Mouse (Mus musculus): Measurements from ENCODE around the gene Gja1. TPM values are rescaled to one million over a fixed set of nuclear protein-coding genes. Genes with fewer than 3 reads are reported as not detected.

Gene Gja1
- polyA plus RNA-seq, 1 experiment from 2014 or later: 82.5 TPM

DNA sequence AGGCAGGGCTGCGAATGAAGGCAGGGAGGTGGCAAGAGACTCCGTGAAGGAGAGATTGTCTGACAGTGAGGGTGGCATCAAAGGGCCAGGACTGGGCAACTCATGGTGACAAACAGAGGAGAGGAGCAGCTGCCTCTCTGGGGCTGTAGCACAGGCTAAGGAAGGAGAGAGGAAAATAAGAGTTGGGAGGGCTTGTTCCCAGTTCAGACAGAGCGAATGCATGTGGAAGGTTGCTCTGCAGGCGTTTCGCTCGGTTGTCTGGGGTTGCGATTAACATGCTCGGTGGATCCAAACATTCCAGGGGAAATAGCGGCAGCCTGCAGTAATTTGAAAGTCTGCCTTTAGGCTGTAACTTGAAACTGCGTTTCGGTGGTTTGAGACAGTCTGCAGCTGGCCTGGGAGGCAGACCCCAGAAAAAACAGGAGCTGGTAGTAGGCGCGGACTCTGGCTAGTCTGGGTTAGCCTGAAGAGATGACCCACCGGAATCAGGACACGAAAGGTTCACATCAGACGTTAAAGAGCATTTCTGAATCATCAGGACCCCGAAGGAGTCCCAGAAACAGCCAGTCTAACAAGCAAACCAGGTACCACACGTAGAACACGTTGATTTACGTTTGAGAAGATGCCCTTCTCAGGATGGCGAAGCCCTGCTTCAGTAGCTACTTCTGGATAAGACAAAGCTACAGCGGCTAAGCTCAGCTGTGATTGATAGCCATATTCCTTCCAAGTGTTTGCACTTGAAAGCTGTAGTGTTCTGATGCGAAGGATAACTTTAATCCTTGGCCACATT lies 54.7 kb downstream of the Gja1 start:
- 19% methylated on average over 23 of the region's 23 CpGs for WGBS
- no peak overlapping the region for H3K27ac ChIP-seq (ENCODE audit: low read length)
- no peaks in the 10 kb centered on the region for H3K36me3 ChIP-seq (ENCODE audit: control insufficient read depth, insufficient read depth)
- H3K4me1 ChIP-seq (replicated peaks; ENCODE audit: control insufficient read depth, insufficient read depth, low read length): peaks cover 8% of the 10 kb centered on the region
- H3K27me3 ChIP-seq (replicated peaks; ENCODE audit: control insufficient read depth, insufficient read depth, low read length): no peaks in the 10 kb centered on the region
- peak overlapping the region; percentile 30 for H3K9ac ChIP-seq (replicated peaks; ENCODE audit: low read depth, low read length)
- H3K4me2 ChIP-seq (ENCODE audit: low read length): peak overlapping the region; percentile 41
- peak; percentile 77 for ATAC-seq
- H3K4me3 ChIP-seq (replicated peaks; ENCODE audit: low read length): peak overlapping the region; percentile 28
- no peaks in the 10 kb centered on the region for H3K9me3 ChIP-seq (ENCODE audit: control insufficient read depth, low read length)

- no peak overlapping the region for H3K4me3 ChIP-seq (replicated peaks; ENCODE audit: low read length)
Measured at GRCm38 (mm10) chr10:56432390-56432709, 55.2 kb downstream of the Gja1 start.

GRCm38 (mm10) chr10:56437290-56437689 lies 60.2 kb downstream of the Gja1 start:
- H3K4me2 ChIP-seq (ENCODE audit: low read length): no peak overlapping the region
- WGBS: 86% methylated on average over 11 of the region's 11 CpGs
- no peak for ATAC-seq
- H3K27ac ChIP-seq (ENCODE audit: low read length): no peak overlapping the region
- H3K9ac ChIP-seq (replicated peaks; ENCODE audit: low read depth, low read length): no peak overlapping the region
- no peaks in the 10 kb centered on the region for H3K27me3 ChIP-seq (replicated peaks; ENCODE audit: control insufficient read depth, insufficient read depth, low read length)
- no peaks in the 10 kb centered on the region for H3K9me3 ChIP-seq (ENCODE audit: control insufficient read depth, low read length)
- H3K4me1 ChIP-seq (replicated peaks; ENCODE audit: control insufficient read depth, insufficient read depth, low read length): no peaks in the 10 kb centered on the region
- H3K36me3 ChIP-seq (ENCODE audit: control insufficient read depth, insufficient read depth): no peaks in the 10 kb centered on the region
- H3K4me3 ChIP-seq (replicated peaks; ENCODE audit: low read length): no peak overlapping the region

More at GRCm38 (mm10) chr10:56432390-56432709, 55.2 kb downstream of the Gja1 start:
- Histone ChIP-seq H3K27me3 (replicated peaks; ENCODE audit: control insufficient read depth, insufficient read depth, low read length) (no peaks in the 10 kb centered on the region), H3K9ac (replicated peaks; ENCODE audit: low read depth, low read length) (no peak overlapping the region), H3K27ac (ENCODE audit: low read length) (no peak overlapping the region), H3K9me3 (ENCODE audit: control insufficient read depth, low read length) (no peaks in the 10 kb centered on the region), H3K4me2 (ENCODE audit: low read length) (no peak overlapping the region), H3K4me1 (replicated peaks; ENCODE audit: control insufficient read depth, insufficient read depth, low read length) (peaks cover 8% of the 10 kb centered on the region), H3K36me3 (ENCODE audit: control insufficient read depth, insufficient read depth) (no peaks in the 10 kb centered on the region)
- ATAC-seq: no peak
- WGBS: 77% methylated on average over 6 of the region's 6 CpGs

DNA sequence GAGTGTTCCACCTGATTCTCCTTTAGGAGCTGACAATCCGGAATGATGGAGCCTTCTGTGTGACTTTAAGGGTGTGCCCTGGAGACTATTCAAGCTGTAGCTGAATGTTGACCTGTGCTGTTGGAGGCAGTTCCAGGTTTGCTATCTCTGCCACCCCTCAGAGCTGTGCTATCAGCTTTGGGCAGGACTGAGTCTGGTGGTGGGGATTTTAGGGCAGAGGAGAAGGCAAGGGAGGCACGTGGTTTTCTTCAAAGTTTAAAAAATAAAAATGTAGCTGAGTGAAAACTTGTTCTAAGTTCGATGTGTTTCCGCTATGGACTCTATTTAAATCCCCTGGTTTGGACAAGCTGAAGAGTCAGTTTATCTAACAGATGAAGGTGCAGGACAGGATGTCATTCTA lies 62.5 kb downstream of the Gja1 start:
- no peaks in the 10 kb centered on the region for H3K27me3 ChIP-seq (replicated peaks; ENCODE audit: control insufficient read depth, insufficient read depth, low read length)
- H3K9me3 ChIP-seq (ENCODE audit: control insufficient read depth, low read length): no peaks in the 10 kb centered on the region
- no peak overlapping the region for H3K27ac ChIP-seq (ENCODE audit: low read length)
- H3K4me2 ChIP-seq (ENCODE audit: low read length): no peak overlapping the region
- WGBS: 82% methylated on average over 4 of the region's 4 CpGs
- H3K4me3 ChIP-seq (replicated peaks; ENCODE audit: low read length): no peak overlapping the region
- ATAC-seq: no peak
- H3K36me3 ChIP-seq (ENCODE audit: control insufficient read depth, insufficient read depth): no peaks in the 10 kb centered on the region
- H3K9ac ChIP-seq (replicated peaks; ENCODE audit: low read depth, low read length): no peak overlapping the region
- H3K4me1 ChIP-seq (replicated peaks; ENCODE audit: control insufficient read depth, insufficient read depth, low read length): no peaks in the 10 kb centered on the region

DNA sequence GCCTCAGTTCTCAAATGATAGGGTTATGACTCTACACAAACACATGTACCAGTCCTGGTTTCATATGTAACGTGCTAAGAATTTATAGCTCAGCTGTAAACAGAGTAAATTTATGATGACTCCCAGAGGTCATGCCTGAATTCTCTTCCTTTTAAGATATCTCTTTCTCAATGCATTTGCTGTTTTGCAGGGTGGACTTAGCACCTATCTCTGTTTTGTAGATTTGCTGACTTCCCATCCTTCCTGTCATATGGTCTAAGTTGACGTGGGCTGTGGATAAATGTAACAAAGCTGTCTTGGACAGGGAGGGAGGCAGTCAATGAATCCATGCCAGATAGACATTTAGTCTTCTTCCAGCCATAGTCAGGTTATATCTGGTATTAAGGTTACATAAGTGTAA lies 67.3 kb downstream of the Gja1 start:
- no peaks in the 10 kb centered on the region for H3K36me3 ChIP-seq (ENCODE audit: control insufficient read depth, insufficient read depth)
- no peaks in the 10 kb centered on the region for H3K27me3 ChIP-seq (replicated peaks; ENCODE audit: control insufficient read depth, insufficient read depth, low read length)
- no peaks in the 10 kb centered on the region for H3K9me3 ChIP-seq (ENCODE audit: control insufficient read depth, low read length)
- WGBS: 90% methylated on average over 2 of the region's 2 CpGs
- H3K4me3 ChIP-seq (replicated peaks; ENCODE audit: low read length): no peak overlapping the region
- no peak overlapping the region for H3K27ac ChIP-seq (ENCODE audit: low read length)
- no peak overlapping the region for H3K4me2 ChIP-seq (ENCODE audit: low read length)
- no peak overlapping the region for H3K9ac ChIP-seq (replicated peaks; ENCODE audit: low read depth, low read length)
- H3K4me1 ChIP-seq (replicated peaks; ENCODE audit: control insufficient read depth, insufficient read depth, low read length): no peaks in the 10 kb centered on the region
- ATAC-seq: no peak

GRCm38 (mm10) chr10:56449030-56449429 lies 71.9 kb downstream of the Gja1 start:
- Histone ChIP-seq H3K9me3 (ENCODE audit: control insufficient read depth, low read length) (no peaks in the 10 kb centered on the region), H3K36me3 (ENCODE audit: control insufficient read depth, insufficient read depth) (no peaks in the 10 kb centered on the region), H3K4me3 (replicated peaks; ENCODE audit: low read length) (no peak overlapping the region), H3K4me1 (replicated peaks; ENCODE audit: control insufficient read depth, insufficient read depth, low read length) (no peaks in the 10 kb centered on the region), H3K27me3 (replicated peaks; ENCODE audit: control insufficient read depth, insufficient read depth, low read length) (no peaks in the 10 kb centered on the region), H3K9ac (replicated peaks; ENCODE audit: low read depth, low read length) (no peak overlapping the region), H3K27ac (ENCODE audit: low read length) (no peak overlapping the region), H3K4me2 (ENCODE audit: low read length) (no peak overlapping the region)
- WGBS: 86% methylated on average over 4 of the region's 4 CpGs
- no peak for ATAC-seq

Other genes with a start within 250 kb of the Gja1 start
- 3.7 and 3.8 TPM in 2 replicates for gene Tbc1d32, start 148.6 kb upstream of the Gja1 start, polyA plus RNA-seq (2015; fragmentation: Nextera tagmentation; extraction: Ambion mirVana)

Data from forebrain, embryonic 16.5 days (tissue).